Mouse (Mus musculus) MEL (cell line): ENCODE data around the gene Shtn1. TPM values are rescaled to one million over a fixed set of nuclear protein-coding genes. Genes with fewer than 3 reads are reported as not detected.

Source experiments
- DNase-seq: peaks from one replicate; pipeline ENCODE4 v3.0.0; 2011; ENCODE audit warnings: low read depth, low spot score
- H3K27ac ChIP-seq: 2 replicates; pipeline ENCODE4 v1.5.1; 2012; ENCODE audit warnings: low read depth, mild to moderate bottlenecking, control low read depth, low read length, moderate library complexity; ENCODE audit not compliant: control insufficient read depth
- H3K27me3 ChIP-seq, 2 experiments: fragments of 150-350 bp in 1 of 2; sonication (generic) in 1 of 2; 2 replicates each; pipeline ENCODE4 v1.6.1; 2012; ENCODE audit warnings: low read length in 2 of 2, mild to moderate bottlenecking in 2 of 2, improper control_type of control experiment in 1 of 2, moderate library complexity in 1 of 2; ENCODE audit not compliant: insufficient read depth in 2 of 2, control insufficient read depth in 1 of 2
- H3K36me3 ChIP-seq, 2 experiments: 2 replicates each; pipeline ENCODE4 v1.6.1; 2012 to 2014; ENCODE audit warnings: low read length in 2 of 2, improper control_type of control experiment in 1 of 2, inconsistent platforms in 1 of 2, mild to moderate bottlenecking in 1 of 2; ENCODE audit not compliant: insufficient read depth in 2 of 2, control insufficient read depth in 1 of 2
- H3K4me1 ChIP-seq, 2 experiments: fragments of 150-350 bp in 1 of 2; sonication (generic) in 1 of 2; 2 replicates each; pipeline ENCODE4 v1.6.1; 2012; ENCODE audit warnings: low read length in 2 of 2, improper control_type of control experiment in 1 of 2, mild to moderate bottlenecking in 1 of 2; ENCODE audit not compliant: insufficient read depth in 2 of 2, control insufficient read depth in 1 of 2
- H3K4me3 ChIP-seq, 2 experiments: fragments of 150-350 bp in 1 of 2; sonication (generic) in 1 of 2; 2 replicates each; pipeline ENCODE4 v1.5.1; 2012; ENCODE audit warnings: low read depth in 2 of 2, low read length in 2 of 2, mild to moderate bottlenecking in 2 of 2, moderate library complexity in 2 of 2, control low read depth in 1 of 2, improper control_type of control experiment in 1 of 2; ENCODE audit not compliant: control insufficient read depth in 1 of 2, insufficient read depth in 1 of 2
- H3K79me2 ChIP-seq: 2 replicates; pipeline ENCODE4 v1.6.1; 2012; ENCODE audit warnings: mild to moderate bottlenecking, low read length, moderate library complexity; ENCODE audit not compliant: control insufficient read depth, poor library complexity, insufficient read depth
- H3K9ac ChIP-seq: 2 replicates; pipeline ENCODE4 v1.6.1; 2012; ENCODE audit warnings: low read depth, mild to moderate bottlenecking, control low read depth, low read length, moderate library complexity; ENCODE audit not compliant: control insufficient read depth, poor library complexity, severe bottlenecking
- H3K9me3 ChIP-seq: fragments of 150-350 bp; sonication (generic); replicated peaks from 2 replicates; pipeline ENCODE4 v1.6.1; 2012; ENCODE audit warnings: mild to moderate bottlenecking, low read length, improper control_type of control experiment, moderate library complexity; ENCODE audit not compliant: insufficient read depth
- GABPA ChIP-seq: IDR thresholded peaks from 2 replicates; pipeline ENCODE4 v1.6.1; 2012; ENCODE audit warnings: low read depth, mild to moderate bottlenecking, inconsistent platforms, low read length, improper control_type of control experiment, moderate library complexity
- TAL1 ChIP-seq: IDR thresholded peaks from 2 replicates; pipeline ENCODE4 v1.6.1; 2012; ENCODE audit warnings: mild to moderate bottlenecking, inconsistent platforms, low read length, moderate library complexity, mixed read lengths
- USF2 ChIP-seq, 2 experiments: IDR thresholded peaks; 2 replicates each; pipeline ENCODE4 v1.6.1; 2011 to 2012; ENCODE audit warnings: improper control_type of control experiment in 2 of 2, low read length in 2 of 2, borderline replicate concordance in 1 of 2, inconsistent platforms in 1 of 2, low read depth in 1 of 2, mild to moderate bottlenecking in 1 of 2; ENCODE audit not compliant: insufficient read depth in 1 of 2
- polyA plus RNA-seq, 2 experiments: library from polyadenylated mRNA; stranded (reverse) in 1 of 2; unstranded in 1 of 2; fragments of >175 nt in 1 of 2; fragments of >200 nt in 1 of 2; gene quantifications; 2 replicates each; pipeline versions ENCODE4 v1.2.1 to v1.2.4; 2012; ENCODE audit warnings: low replicate concordance in 2 of 2, low read depth in 1 of 2; ENCODE audit not compliant: insufficient read length in 2 of 2, insufficient read depth in 1 of 2, missing spikeins in 1 of 2
- total RNA-seq: library from RNA; depleted of rRNA; stranded (reverse); fragments of 300-350 nt; gene quantifications from 2 replicates; pipeline ENCODE4 v1.2.3, GENCODE M21; 2012; rRNA removed

Gene Shtn1
- total and polyA plus RNA-seq, 3 experiments, result 0.17 TPM; not detected in 2

- Histone ChIP-seq H3K36me3 (no peaks in the 10 kb centered on the region), H3K4me1 (no peaks in the 10 kb centered on the region), H3K27ac (no peak overlapping the region), H3K79me2 (no peaks in the 10 kb centered on the region), H3K4me3 (no peak overlapping the region), H3K9ac (no peak overlapping the region), H3K27me3 (no peaks in the 10 kb centered on the region), H3K9me3 (no peaks in the 10 kb centered on the region)
- DNase-seq, result no peak
- TF ChIP-seq TAL1, result no peak
- TF ChIP-seq USF2 (IDR thresholded peaks at IDR 0.05; ENCODE audit: borderline replicate concordance in 1 of 2, insufficient read depth in 1 of 2, low read depth in 1 of 2, low read length in 2 of 2), result no peak
- TF ChIP-seq GABPA, result no peak
Observed at GRCm38 (mm10) chr19:58931081-58931800, 144.7 kb downstream of the Shtn1 start.

Other genes starting within 250 kb of the Shtn1 start
- not detected in 2 replicates for gene Eno4, start 132.7 kb downstream of the Shtn1 start, total RNA-seq
- not detected for gene Eno4, start 132.7 kb downstream of the Shtn1 start, polyA plus RNA-seq
- gene Hspa12a, start 132.4 kb downstream of the Shtn1 start, total RNA-seq, result not detected in 2 replicates
- gene Hspa12a, start 132.4 kb downstream of the Shtn1 start, polyA plus RNA-seq, result not detected
- gene Vax1, start 94.0 kb upstream of the Shtn1 start, total RNA-seq, result not detected in 2 replicates
- not detected for gene Vax1, start 94.0 kb upstream of the Shtn1 start, polyA plus RNA-seq
- not detected in 2 replicates for gene Kcnk18, start 143.1 kb upstream of the Shtn1 start, total RNA-seq
- not detected for gene Kcnk18, start 143.1 kb upstream of the Shtn1 start, polyA plus RNA-seq
- gene Slc18a2, start 184.8 kb upstream of the Shtn1 start, total RNA-seq, result 1.0 and 1.5 TPM in 2 replicates
- gene Slc18a2, start 184.8 kb upstream of the Shtn1 start, polyA plus RNA-seq, result 1 to 10 TPM in 1 of 2 experiments, not detected in 1; 4.2 TPM
- gene Rps12-ps3, start 246.2 kb upstream of the Shtn1 start, total RNA-seq, result 348 and 662 TPM in 2 replicates
- gene Rps12-ps3, start 246.2 kb upstream of the Shtn1 start, polyA plus RNA-seq, result 1,000 to 10,000 TPM in 1 of 2 experiments, not detected in 1; 4,283 TPM